Mouse (Mus musculus) cerebellum, postnatal 36 days (tissue): ENCODE measurements around the gene AI413582.

Source experiments
- DNase-seq, 2 experiments: peaks; one replicate each; pipeline ENCODE4 v3.0.0; 2021 to 2022; ENCODE audit warnings: mixed read lengths in 2 of 2

The AI413582 gene

GRCm38 (mm10) chr17:27578487-27578886 lies 12.9 kb upstream of the AI413582 start:
- DNase-seq, result no peak

DNA sequence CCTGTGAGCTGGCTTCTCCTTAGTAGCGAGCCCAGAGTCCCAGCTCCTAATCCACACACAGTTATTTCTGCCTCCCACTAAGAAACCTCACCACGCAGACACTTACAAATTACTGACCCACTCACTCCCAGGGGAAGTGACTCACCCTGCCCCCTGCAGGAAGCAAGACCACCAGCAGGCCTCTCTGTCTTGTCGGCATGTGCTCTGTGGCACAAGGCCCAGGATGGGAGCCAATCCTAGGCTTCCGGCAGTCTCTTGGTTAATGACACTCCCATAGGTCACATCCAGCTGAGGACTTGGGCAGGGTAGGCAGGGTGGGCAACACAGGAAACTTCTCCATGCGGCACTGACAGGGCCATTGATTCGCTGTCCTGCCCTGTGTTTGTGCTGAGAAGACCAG lies 11.9 kb upstream of the AI413582 start:
- no peak for DNase-seq

DNA sequence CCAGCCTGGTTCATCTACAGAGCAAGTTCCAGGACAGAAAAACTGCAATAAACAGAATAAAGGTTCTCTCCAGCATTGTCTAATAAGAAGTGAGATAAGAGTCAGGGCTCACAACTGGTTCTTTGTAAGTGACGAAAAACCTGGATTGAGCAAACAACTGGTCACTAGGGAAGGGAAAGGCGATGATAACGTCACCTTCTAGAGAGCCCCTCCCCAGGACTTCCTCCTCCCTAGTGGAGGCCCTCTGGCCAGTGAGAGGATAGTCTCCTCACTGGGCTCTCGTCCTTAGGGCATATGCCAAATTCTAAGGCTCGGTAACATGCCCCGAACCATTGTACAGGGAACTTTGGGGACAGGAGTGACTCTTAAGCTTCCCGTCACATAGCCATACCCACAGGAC lies 10.5 kb upstream of the AI413582 start:
- no peak for DNase-seq

GRCm38 (mm10) chr17:27575116-27575776 lies 9.7 kb upstream of the AI413582 start:
- DNase-seq, result no peak

DNA sequence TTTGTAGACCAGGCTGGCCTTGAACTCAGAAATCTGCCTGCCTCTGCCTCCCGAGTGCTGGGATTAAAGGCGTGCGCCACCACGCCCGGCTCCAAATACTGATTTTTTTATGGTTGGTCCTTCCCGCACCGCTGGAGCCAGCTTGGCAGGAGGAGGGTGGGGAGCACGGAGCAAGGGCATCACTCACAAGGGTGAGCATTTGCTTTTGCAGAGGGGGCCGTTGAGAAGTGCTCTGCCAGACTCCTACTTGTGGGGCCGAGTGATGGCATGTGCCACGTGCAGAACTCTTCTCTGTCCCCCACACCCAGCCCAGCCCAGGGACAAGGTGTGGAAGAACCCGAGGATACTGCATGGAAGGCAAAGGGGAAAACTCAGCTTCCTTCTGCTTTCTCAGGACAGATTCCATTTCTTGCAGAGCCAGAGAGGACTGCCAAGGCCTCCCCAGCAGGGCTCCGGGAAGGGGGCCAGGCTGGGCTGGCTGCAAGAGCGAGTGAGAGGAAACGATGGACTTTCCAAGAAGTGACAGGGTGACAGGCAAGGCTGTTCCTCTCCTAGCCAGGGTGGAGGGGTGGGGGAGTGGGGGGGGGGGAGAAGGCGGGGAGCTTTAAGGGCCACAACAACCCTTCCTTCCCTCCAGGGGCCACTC lies 9.0 kb upstream of the AI413582 start:
- DNase-seq, result peak; percentile 94 to 95

DNA sequence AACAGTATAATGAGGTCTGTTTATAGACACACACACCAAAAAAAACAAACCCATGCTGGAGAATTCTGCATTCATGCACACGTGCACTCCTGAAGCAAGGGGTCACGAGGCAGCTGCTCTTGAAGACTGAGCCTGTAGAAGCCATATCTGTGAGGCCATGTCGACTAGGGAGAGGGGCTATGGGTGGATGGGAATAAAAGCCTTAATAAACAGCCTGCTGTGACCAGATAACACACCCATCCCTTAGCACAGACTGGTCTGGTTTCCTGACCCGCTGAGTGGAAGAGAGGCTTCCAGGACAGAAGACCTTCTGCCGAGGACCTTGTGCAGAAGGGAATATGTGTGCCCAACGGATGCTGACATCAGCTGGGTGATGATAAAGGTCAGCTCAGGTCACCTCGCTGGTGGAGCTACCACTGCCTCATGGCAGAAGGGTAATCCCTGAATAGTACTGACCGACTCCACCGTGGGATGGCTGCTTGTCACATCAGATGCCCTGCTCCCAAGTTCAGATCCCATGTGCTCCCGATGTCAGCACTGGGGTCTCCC lies 8.3 kb upstream of the AI413582 start:
- no peak for DNase-seq

GRCm38 (mm10) chr17:27571315-27571714 lies 5.8 kb upstream of the AI413582 start:
- DNase-seq, result no peak

DNA sequence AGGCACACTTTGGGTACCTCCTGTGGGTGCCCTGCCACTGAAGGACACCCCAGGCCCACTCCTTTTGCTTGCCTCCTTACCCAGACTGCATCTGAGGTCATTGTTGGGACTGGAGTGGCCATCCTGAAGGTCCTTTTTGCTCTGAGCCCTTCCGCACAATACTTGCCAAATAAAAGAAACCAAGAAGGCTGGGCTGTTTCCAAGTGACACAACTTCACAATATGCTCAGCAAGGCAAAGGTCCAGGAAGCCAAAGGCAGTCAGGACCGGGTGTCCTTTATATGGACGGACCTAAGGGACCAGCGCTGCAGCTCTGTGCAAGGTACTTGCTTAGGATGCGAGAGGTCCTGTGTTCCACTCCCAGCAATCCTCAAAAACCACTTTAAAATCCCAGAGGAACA lies 2.7 kb upstream of the AI413582 start:
- DNase-seq, result peak in 1 of 2 experiments; percentile 57

DNA sequence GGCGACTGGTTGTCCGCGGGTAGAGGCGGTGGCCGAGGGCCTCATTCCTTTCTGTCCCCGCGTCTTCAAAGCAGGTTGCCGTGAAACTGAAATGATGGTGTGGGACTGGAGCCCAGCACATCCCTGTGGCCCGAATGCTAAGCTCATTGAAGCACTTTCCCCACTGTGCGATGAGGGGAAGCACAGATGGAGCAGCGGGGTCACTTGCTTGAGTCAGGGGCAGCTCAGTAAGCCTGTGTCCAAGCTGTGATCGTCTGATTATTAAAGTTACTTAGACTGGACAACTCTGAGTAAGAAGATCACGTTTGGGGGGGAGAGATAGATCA lies 349 bp upstream of the AI413582 start:
- no peak for DNase-seq

DNA sequence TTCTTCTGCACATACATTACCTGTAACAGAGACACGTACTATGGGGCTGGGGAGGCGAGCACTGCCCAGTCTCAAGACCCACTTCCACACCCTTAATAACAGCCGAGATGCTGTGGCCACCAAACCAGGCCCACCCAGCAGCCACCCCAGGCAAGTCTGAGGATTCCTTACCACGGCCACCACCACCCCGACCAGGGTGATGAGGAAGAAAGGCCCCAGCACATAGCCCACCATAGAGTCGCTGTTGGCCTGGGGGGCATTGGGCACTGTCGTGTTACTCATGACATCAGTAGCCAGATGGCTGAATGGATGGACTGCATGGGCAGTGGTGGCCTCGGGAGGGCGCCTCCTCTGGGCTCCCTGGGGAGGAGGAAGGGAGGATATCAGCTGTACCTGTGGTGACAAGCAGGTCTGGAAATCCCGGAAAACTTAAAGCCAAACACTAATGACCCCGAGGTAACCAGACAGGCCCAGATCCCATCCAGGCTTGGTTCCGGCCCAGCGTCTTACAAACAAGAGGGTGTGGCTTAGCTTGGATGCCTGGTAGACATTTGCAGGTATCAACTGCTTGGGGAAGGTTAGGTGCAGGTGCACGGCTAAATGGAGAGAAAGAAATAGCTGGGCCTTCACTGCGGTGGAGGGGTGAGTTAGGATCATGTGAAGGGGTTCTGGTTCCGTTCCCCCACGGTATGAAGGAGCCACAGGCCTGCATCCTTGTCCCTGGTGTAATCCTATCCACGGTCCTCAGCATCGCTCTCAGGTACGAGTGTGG lies 979 bp downstream of the AI413582 start:
- peak; percentile 48 to 64 for DNase-seq

DNA sequence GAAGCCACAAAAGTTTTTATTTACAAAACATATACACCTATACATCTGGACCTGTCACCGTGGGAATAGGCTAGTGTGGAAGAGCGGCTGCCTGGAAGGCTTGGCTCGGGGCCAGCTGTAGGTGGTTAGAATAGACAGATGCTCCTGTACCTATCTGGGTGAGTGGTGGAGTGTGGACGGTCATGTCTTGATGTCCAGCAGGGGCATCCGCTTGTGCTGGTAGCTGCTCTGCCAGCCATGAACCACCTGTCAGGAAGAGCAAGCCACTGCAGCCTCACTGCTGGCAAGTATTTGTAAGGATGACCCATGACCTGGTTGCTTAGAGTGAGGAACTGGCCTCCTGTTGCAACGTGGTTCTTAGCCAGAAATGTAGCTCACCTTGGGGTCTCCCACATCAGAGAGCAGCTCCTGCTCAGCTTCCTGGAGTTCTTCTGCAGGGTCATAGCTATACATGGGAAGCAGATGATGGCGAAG lies 1.7 kb downstream of the AI413582 start:
- peak; percentile 45 to 51 for DNase-seq

- DNase-seq, result no peak
Measured at GRCm38 (mm10) chr17:27561809-27562526, 3.6 kb downstream of the AI413582 start.

DNA sequence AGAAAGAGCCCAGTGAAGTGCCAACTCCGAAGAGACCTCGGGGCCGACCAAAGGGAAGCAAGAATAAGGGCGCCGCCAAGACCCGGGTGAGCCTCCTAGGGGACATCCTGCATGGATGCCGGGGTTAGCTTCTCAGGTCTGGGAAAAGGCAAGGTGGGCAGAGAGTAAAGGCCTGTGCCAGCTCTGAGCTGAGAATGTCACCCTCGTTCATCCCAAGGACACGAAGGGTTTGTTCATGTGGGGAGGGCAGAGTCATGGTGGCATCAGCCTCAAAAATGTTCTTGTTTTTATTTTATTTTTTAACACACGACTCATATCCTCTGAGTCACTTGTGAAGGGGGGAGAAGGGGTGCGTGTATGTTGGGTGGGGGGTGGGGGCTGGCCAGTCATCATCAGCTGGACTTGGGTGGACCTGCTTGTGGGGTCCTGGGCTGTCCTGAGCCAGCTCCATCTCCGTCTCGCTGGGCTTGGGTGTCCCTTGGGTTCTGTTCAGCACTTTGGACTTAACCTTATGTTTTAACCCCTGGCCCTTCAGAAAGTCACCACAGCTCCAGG lies 4.6 kb downstream of the AI413582 start:
- no peak for DNase-seq

- no peak for DNase-seq
Measured at GRCm38 (mm10) chr17:27559596-27559995, 6.0 kb downstream of the AI413582 start.

GRCm38 (mm10) chr17:27558845-27559244 lies 6.7 kb downstream of the AI413582 start:
- no peak for DNase-seq

- peak; percentile 64 to 65 for DNase-seq
Measured at GRCm38 (mm10) chr17:27557927-27558661, 7.5 kb downstream of the AI413582 start.

DNA sequence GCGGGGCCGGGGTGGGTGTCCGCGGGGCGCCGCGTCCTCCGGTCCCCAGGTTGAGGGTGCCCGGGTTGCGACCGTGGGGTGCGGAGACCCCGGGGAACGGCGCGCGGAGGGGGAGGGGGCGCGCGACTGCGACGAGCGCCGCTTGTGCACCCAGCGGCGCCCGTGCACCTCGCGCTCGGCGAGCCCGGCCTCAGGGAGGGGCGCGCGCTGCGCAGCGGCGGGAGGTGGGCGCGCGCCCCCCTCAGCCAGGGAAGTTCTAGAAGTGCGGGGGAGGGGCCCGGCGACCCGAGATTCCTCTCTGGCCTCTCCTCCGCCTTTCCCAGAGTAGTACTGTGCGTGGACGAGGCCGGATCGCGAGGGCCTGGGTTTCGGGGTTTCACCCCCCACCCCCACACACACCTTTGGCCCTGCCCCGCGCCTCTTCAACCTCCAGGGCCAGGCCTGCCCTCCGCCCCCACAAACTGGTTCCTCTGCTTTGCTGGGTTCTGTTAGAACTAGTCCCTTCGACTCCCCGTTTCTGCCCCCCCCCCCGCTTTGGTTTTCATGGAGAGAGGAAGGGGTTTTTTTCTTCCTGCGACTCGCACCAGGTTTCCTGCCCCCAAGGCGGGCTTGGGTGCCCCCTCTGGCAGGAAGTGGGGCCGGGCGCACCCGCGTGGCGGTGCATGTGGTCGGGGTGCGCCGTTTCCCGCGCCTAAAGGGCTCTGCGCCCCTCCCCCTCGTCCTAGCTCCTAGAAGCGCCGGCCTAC lies 8.2 kb downstream of the AI413582 start:
- peak in 1 of 2 experiments; percentile 53 for DNase-seq

- DNase-seq, result peak; percentile 83 to 87
Measured at GRCm38 (mm10) chr17:27556315-27557011, 9.1 kb downstream of the AI413582 start, which contains the start of gene Hmga1. TSS of gene Hmga1 (plus strand) at chr17:27556497.

DNA sequence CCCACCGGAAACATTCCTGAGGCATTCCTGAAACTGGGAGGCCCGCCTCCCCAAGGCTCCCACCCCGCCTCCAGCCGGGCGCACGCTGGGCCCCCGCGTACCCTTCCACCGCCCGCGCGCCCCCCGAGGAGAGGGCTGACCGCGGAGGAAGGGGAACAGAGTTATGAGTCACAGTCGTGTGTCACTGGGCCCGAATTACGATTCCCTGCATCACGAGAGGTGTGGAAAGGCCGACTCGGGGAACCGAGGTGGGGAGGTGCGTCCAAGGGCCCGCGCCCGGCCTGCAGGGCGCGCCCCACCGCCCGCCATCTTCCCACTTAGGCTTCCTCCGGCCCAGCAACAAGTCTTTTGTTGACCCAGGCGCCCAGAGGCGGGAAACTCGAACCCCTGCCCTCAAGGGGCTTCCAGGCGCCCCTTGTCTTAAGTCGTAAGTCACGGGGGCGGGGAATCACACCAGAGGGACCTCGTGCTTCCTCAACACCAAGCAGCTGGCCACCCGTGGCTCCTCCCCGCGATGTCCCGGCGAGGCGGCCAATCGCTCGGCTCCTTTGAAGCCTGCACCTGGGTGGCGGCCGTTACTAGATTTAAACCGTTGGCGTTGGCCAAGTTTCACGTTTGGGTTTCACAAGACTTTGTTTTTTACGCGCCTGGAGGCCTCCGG lies 9.9 kb downstream of the AI413582 start:
- peak in 1 of 2 experiments; percentile 44 for DNase-seq

DNA sequence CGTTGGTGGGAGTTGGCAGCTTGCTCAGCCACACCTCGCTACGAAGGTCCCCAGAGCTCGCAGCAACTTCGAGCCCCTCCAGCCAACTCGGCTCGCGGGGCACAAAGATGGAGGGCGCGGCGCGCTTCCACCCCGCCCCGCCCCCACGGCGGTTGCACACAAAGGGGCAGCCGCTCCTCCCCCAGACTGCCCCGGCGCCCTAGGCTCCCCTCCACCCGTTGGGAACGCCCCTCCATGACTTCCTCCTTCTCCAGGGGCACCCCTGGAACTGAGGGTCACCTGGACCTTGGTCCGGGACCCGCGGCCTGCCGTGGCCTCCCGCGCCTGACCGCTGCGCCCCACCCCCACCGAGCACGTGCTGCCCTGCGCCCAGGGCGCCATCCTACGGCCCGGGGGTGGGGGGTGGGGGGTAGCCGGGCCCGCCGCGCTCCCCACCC lies 10.5 kb downstream of the AI413582 start:
- no peak for DNase-seq
